Mouse (Mus musculus) c-Kit-positive CD71-negative TER-119-negative erythroid progenitor cells, embryonic 14.5 days (primary cell): ENCODE data around the gene Serpina1f.
"Not testable (repeated sequence)": the region's sequence is repeated elsewhere in the genome, so short reads cannot be mapped to it uniquely, and the experiment has no call there.

Source experiments
- DNase-seq: peaks from one replicate; pipeline ENCODE4 v3.0.0-alpha.2; 2013; ENCODE audit warnings: low read depth

Serpina1f gene

GRCm38 (mm10) chr12:103695429-103695828 lies at the start of gene Serpina1f:
Serpina1f (minus strand) TSS chr12:103695529.
- DNase-seq: no peak

DNA sequence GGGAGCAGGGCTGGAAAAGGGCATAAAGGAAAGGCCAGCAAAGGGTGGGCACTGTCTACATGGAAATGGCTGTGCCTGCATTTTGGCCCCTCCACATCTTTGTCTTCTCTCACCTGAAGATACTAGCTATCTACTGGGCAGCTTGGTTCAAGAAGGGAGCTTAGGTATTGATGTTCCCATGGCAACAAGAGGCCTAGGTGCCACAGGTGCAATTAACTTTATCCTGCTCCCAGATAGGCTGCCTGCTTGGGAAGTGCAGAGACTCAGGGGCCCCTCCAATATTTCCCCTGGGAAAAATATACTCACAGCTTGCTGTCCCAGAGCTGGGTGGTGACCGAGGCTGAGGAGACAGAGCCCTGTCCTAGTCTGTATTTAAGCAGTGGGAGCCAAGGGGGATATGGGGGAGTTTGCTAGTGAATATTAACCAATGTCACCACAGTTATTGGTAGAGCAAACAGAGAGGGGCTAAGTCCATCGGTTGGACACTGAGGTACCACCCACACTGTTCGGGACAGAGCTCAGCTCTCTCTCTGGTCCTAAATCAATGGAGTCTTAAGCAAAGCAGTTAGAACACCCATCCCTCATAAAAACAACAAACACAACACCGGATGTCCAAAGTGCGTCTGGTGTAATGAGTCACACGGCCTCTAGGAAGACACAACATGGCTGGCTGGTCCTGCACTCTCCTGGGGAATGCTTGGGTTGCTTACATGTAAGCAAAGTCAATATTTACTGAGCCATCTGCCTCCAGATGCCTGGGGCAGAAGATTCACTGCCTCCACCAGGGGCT lies 42.7 kb upstream of the Serpina1f start:
- DNase-seq: not testable (repeated sequence)

DNA sequence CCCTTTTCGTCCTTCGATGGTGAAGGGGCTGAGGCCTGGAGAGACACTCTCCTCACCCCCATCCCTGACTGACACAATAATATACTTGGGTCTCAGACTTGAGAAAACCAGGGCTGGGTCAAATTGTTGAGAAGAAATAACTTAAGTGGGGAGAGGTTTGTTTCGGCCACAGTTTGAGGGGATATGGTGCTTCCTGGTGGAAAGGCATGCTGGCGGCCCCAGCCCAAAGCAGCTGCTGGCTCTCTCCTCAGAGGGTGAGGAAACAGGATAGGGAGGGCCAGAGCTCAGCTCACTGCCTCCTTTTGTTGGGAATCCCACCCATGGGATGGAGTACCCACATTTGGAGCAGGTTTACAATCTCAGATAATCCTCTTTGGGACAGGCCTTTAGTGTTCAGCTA lies 40.2 kb upstream of the Serpina1f start:
- not testable (repeated sequence) for DNase-seq

GRCm38 (mm10) chr12:103735101-103735500 lies 39.8 kb upstream of the Serpina1f start:
- not testable (repeated sequence) for DNase-seq

DNA sequence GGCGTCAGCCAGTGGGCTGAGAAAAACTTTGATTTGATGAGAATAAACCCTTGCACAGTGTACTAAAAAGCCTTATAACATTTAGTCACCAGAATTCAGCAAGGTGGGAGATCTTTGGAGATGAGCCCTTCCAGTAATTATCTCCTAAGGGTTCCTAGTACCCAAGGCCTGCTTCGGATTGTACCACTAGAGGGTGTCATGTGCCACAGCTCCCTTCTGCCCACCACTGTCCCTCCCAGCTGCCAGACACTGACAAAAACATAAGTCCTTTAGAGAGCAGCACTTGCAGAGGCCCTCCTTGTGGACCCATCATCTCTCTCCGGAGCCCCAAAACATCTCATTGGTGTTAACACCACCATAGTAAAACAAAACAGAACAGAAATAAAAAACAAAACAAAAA lies 16.2 kb upstream of the Serpina1f start:
- no peak for DNase-seq

GRCm38 (mm10) chr12:103710405-103710804 lies 15.1 kb upstream of the Serpina1f start:
- DNase-seq: no peak

- no peak for DNase-seq
Measured at GRCm38 (mm10) chr12:103706113-103706512, 10.8 kb upstream of the Serpina1f start.

GRCm38 (mm10) chr12:103705547-103705946 lies 10.2 kb upstream of the Serpina1f start:
- DNase-seq: no peak

DNA sequence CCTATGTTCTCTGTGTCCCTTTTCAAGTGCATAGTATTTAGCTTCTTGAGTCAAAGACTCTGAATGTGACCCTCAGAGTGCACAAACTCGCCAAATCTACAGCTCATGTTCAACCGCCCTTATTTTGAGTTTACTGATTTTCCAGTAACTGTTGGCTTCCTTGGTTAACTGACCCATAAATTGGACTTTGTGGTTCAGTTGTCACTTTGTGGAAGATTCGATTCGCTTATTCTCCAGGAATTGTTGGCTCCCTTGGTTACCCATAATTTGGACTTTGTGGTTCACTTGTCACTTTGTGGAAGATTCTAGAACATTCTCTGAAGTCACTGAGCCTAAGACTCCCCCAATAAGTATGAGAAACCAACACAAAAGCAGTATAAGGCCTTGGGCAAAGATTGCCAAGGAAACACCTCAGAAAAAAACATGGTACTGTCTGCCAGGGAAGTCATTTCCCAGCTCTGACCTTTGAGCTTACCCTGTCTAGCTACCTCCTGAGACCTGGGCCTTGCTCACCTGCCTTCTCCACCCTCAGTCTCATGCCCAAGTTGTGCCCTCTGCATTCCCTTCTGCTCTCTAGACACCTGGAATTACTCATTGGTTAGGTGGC lies 4.9 kb upstream of the Serpina1f start:
- DNase-seq: no peak

- no peak for DNase-seq
Measured at GRCm38 (mm10) chr12:103688221-103688814, 7.0 kb downstream of the Serpina1f start.

GRCm38 (mm10) chr12:103687021-103687420 lies 8.3 kb downstream of the Serpina1f start:
- DNase-seq: no peak

DNA sequence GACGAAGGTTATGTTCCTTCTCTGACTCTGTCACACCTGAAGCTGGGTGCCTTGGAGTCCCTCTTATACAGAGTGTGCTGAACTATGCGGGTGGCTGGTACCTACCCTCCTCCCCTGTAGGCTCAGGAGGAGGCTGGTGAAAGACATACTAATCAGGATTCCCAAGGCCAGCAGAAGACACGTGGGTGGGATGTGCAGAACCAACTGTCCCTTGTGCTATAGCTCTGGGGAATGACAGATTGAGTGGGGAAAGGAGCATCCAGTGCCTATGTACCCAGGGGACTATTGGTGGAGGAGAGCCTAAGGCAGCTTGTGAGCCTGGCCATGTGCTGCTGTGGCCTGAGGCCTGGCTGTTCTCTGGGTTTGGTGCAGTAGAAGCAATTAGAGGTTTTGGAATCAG lies 9.3 kb downstream of the Serpina1f start:
- no peak for DNase-seq

DNA sequence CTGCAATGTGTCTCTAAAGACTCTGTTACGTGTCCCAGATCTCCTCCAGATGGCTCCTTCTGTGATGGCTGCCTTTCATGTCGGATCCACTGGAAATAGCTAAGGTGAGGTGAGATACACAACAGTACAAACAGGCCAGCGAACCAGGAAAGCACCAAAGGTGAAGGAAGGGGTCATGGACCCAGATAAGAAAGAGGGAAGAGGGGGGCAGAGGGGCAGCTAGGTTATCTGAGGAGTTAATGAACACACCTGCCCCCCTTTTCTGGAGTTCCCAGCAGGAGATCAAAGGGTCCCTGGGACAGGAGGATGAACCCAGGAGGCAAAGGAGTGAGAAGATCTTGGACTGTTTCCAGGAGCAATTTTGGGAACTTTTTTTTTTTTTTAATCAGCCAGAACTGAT lies 9.9 kb downstream of the Serpina1f start:
- no peak for DNase-seq

DNA sequence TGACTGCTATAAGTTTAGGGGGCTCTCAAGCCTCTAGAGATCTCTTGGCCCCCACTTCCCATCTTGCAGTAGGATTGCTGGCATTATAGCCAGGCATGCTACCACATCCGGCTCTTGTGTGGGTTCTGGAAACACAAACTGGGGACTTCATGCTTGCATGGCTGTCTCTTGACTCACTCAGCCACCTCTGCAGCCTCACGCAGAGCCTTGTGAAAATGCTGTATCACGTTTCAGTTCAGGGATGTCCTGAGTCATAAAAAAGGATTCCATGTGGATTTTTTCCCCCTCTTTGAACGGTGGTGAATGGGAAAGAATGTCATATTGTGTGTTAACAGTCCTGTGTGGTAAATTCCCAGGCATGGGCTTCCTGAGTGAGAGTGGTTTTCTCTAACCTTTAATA lies 11.6 kb downstream of the Serpina1f start:
- DNase-seq: no peak

- DNase-seq: no peak
Measured at GRCm38 (mm10) chr12:103681739-103682138, 13.6 kb downstream of the Serpina1f start.

GRCm38 (mm10) chr12:103681169-103681568 lies 14.2 kb downstream of the Serpina1f start:
- no peak for DNase-seq

GRCm38 (mm10) chr12:103679853-103680252 lies 15.5 kb downstream of the Serpina1f start:
- DNase-seq: not testable (repeated sequence)

DNA sequence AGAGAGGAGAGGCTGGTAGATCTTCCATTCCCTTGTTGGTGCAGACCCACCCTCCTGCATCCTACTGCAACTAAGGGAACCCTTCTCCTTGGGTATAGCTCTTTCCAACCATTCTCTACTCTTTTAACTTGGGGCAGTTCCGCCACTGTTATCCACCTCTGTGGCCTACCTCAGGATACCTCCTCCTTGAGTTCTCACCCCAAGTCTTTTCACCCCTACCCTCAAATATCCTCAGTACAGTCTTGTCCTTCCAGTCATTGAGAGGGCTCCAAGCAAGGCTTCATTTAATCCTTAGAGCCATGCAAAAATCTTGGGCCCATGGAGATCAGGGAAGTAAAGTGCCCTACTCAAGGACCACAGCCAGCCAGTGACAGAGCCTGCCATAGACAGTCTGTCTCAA lies 19.3 kb downstream of the Serpina1f start, which contains the start of gene Serpina16:
Gene Serpina16 (minus strand): TSS at position 101 of the 400 bp plus-strand sequence.
- DNase-seq: no peak

GRCm38 (mm10) chr12:103673179-103673578 lies 22.1 kb downstream of the Serpina1f start:
- no peak for DNase-seq

DNA sequence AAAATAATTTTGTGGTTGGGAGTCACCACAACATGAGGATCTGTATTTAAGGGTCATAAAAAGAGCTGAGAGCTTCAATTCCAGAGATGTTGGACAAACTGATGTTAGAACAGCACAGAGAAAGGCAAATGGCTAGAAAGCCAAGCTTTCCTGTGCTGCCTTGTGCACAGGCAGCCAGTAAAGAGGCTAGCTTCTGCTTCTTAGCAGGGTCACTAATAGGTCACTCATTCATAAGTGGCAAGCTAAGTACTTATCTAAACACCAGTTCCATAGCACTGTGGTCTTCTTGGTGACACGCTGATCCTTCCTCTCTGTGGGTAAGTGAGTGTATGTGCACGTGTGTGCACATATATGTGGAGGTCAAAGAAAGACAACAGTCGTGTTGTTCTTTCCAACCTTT lies 23.8 kb downstream of the Serpina1f start:
- DNase-seq: no peak

GRCm38 (mm10) chr12:103670964-103671363 lies 24.4 kb downstream of the Serpina1f start:
- DNase-seq: no peak

GRCm38 (mm10) chr12:103670344-103670743 lies 25.0 kb downstream of the Serpina1f start:
- DNase-seq: no peak

DNA sequence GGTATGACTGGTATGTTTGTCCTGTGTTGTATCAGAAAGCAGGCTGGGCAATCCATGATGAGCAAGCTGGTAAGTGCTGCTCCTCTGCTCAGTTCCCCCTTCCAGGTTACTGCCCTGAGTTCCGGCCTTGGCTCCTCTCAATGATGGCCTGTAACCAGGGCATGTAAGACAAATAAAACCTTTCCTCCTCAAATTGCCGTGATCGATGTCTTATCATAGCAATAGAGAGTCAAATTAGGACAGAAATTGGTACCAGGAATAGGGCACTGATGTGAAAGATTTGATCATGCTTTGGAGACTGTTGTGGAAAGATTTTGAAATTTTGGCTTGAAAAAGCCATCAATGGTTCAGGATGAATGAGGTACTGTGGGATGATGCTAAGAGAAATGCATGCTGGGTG lies 30.0 kb downstream of the Serpina1f start:
- no peak for DNase-seq
